Mouse (Mus musculus): ENCODE results near the gene Mapkap1.

DNA sequence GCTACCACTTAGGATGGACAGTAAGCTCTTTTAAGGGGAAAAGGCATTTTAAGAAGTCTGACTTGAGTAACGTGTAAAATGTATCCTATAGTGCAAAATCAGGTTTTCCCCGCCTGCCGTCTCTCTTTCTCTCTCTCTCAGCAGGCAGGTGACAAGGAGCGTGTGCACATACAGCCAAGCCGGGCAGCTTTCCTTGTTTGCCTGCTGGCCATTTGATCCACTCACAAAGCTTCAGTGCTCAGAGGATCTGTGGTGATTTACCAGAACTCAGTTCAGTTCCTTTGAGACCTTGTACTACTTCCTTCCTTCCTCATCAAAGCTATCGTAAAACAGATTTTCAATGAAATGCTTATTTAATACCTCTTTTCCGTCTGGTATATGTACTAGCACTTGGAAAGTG lies 137.0 kb downstream of the Mapkap1 start:
- TF ChIP-seq GATA1 (IDR thresholded peaks at IDR 0.05; ENCODE audit: low read length) (no peak), TAL1 (IDR thresholded peaks at IDR 0.05; ENCODE audit: low read length) (no peak)
